Mouse (Mus musculus) heart, postnatal 4 days (tissue): ENCODE data around the gene Slc34a2. TPM values are rescaled to one million over a fixed set of nuclear protein-coding genes. Genes with fewer than 3 reads are reported as not detected.

Experiments used
- DNase-seq: peaks from one replicate; pipeline ENCODE4 v3.0.0; 2021
- total RNA-seq, 2 experiments: library from RNA; stranded (reverse); gene quantifications; 2 replicates each; pipeline ENCODE4 v1.2.3; 2021

Gene Slc34a2
- total RNA-seq, 2 experiments from 2014 or later: 0.07 to 0.29 TPM

- DNase-seq: no peak
These were observed 75.1 kb downstream of the Slc34a2 start for GRCm38 (mm10) chr5:53112942-53113341.

- no peak for DNase-seq
These were observed 76.9 kb downstream of the Slc34a2 start for GRCm38 (mm10) chr5:53114616-53115267.

- no peak for DNase-seq
These were observed 80.3 kb downstream of the Slc34a2 start for GRCm38 (mm10) chr5:53118212-53118611.

GRCm38 (mm10) chr5:53119689-53120088 lies 81.8 kb downstream of the Slc34a2 start:
- no peak for DNase-seq

Other genes with a start within 250 kb of the Slc34a2 start
- 10 to 100 TPM; 55.9 to 61.3 TPM for gene Anapc4, start 204.1 kb upstream of the Slc34a2 start, total RNA-seq
- gene Sel1l3, start 175.8 kb downstream of the Slc34a2 start, total RNA-seq: 1 to 10 TPM in 1 of 2 experiments, under 1 TPM in 1; 0.95 to 1.4 TPM
- 100 to 1,000 TPM in 1 of 2 experiments, 10 to 100 TPM in 1; 92.9 to 102 TPM for gene Smim20, start 229.0 kb downstream of the Slc34a2 start, total RNA-seq